Mouse (Mus musculus) megakaryocyte, embryonic 14.5 days (primary cell): ENCODE measurements around the gene Med15.

ENCODE experiments used
- FLI1 ChIP-seq: IDR thresholded peaks from 2 replicates; pipeline ENCODE4 v1.6.1; 2012; ENCODE audit warnings: low read length, inconsistent platforms, mixed read lengths
- GATA1 ChIP-seq: IDR thresholded peaks from 3 replicates; pipeline ENCODE4 v1.6.1; 2012; ENCODE audit warnings: mixed read lengths, low read length, inconsistent platforms, borderline replicate concordance

DNA sequence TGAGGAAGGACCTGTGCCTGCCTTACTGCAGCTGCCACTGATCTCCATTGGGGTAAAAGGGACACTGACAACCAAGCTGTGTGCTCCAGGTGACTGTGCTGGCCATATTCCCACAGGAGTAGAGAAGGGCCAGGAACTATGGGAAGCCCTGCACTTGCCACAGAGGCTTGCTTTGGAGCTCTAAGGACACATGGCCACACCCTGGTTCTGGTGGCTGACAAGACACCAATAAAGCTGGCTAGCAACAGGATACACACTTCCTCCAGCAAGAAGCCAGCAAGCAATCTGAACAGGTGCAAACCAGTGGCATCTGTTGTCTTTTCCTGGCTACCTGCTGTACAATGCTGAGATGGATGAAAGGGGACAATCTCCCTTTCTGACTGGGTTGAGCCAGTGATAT lies 62.8 kb downstream of the Med15 start:
- TF ChIP-seq GATA1: no peak
- TF ChIP-seq FLI1: no peak
